Mouse (Mus musculus): ENCODE results near the gene Crtc3. TPM values are rescaled to one million over a fixed set of nuclear protein-coding genes. Genes with fewer than 3 reads are reported as not detected.

Crtc3 gene
- polyA plus RNA-seq (2014; fragmentation: Illumina TruSeq; extraction: RNeasy Lipid Tissue Mini Kit (QIAGEN cat#74804); ENCODE audit: insufficient read depth, low read depth, low replicate concordance) = 7.8 TPM

DNA sequence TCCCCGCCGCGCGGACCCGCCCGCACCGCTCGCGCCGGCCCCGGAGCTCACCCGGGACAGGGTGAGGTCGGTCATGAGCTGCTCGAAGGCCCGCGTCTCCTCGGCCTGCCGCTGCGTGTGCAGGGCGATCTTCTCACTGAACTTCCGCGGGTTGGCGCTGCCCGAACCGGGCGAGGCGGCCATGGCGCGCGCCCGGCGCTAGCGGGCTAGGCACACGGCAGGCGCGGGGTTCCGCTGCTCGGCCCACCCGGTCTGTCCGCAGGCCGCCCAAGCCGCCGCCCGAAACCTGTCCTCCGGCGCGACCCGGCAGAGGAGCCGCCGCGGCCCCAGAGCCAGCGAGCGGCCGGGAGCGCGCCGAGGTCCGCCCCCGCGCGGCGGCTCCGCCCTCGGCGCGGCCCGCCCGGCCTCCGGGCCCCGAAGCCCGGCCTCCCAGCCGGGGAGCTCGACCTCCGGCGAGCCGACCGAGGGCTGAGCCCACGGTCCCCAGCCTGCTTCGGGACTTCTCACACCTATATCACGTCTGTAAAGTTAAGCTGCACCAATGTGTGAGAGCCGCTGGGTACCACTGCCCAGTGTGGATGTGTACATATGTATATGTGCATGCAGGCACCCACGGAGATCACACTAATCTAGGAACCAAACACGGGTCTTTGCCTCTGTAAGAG lies at the start of gene Crtc3:
Gene Crtc3 (minus strand): TSS at position 322 of the 665 bp plus-strand sequence.

Other genes starting within 250 kb of the Crtc3 start
- 0.68 TPM for gene Blm, start 153.8 kb downstream of the Crtc3 start, polyA plus RNA-seq (2014; fragmentation: Illumina TruSeq; extraction: RNeasy Lipid Tissue Mini Kit (QIAGEN cat#74804); ENCODE audit: insufficient read depth, low read depth, low replicate concordance)
- 57.4 TPM for gene Iqgap1, start 137.1 kb upstream of the Crtc3 start, polyA plus RNA-seq (2014; fragmentation: Illumina TruSeq; extraction: RNeasy Lipid Tissue Mini Kit (QIAGEN cat#74804); ENCODE audit: insufficient read depth, low read depth, low replicate concordance)
- gene Zscan2, start 172.0 kb upstream of the Crtc3 start, polyA plus RNA-seq (2014; fragmentation: Illumina TruSeq; extraction: RNeasy Lipid Tissue Mini Kit (QIAGEN cat#74804); ENCODE audit: insufficient read depth, low read depth, low replicate concordance) = 3.9 TPM
- gene Wdr73, start 212.4 kb upstream of the Crtc3 start, polyA plus RNA-seq (2014; fragmentation: Illumina TruSeq; extraction: RNeasy Lipid Tissue Mini Kit (QIAGEN cat#74804); ENCODE audit: insufficient read depth, low read depth, low replicate concordance) = 12.9 TPM
- 6.8 TPM for gene Nmb, start 216.2 kb upstream of the Crtc3 start, polyA plus RNA-seq (2014; fragmentation: Illumina TruSeq; extraction: RNeasy Lipid Tissue Mini Kit (QIAGEN cat#74804); ENCODE audit: insufficient read depth, low read depth, low replicate concordance)